Mouse (Mus musculus) midbrain, embryonic 16.5 days (tissue): ENCODE results near the gene Mbtd1. TPM values are rescaled to one million over a fixed set of nuclear protein-coding genes. Genes with fewer than 3 reads are reported as not detected.

Source experiments
- ATAC-seq: fragments of 200-750 bp; cut with Nextera tagmentation; 2 replicates; pipeline ENCODE4 v1.8.0; 2017; ENCODE audit warnings: moderate TSS enrichment
- H3K27ac ChIP-seq: fragments of 300-500 bp; sonication (generic); 2 replicates; pipeline ENCODE4 v1.5.1; 2014; ENCODE audit warnings: mild to moderate bottlenecking, low read length, mixed read lengths
- H3K27me3 ChIP-seq: fragments of 300-500 bp; sonication (generic); 2 replicates; pipeline ENCODE4 v1.6.1; 2014; ENCODE audit warnings: low read depth, low read length, mixed read lengths; ENCODE audit not compliant: control insufficient read depth, insufficient read depth
- H3K36me3 ChIP-seq: fragments of 300-500 bp; sonication (generic); 2 replicates; pipeline ENCODE4 v1.6.1; 2014; ENCODE audit warnings: mild to moderate bottlenecking, low read length, moderate library complexity, mixed read lengths; ENCODE audit not compliant: control insufficient read depth, insufficient read depth
- H3K4me1 ChIP-seq: fragments of 300-500 bp; sonication (generic); 2 replicates; pipeline ENCODE4 v1.6.1; 2014; ENCODE audit warnings: mild to moderate bottlenecking, low read length, mixed read lengths; ENCODE audit not compliant: control insufficient read depth, insufficient read depth
- H3K4me2 ChIP-seq: fragments of 300-500 bp; sonication (generic); 2 replicates; pipeline ENCODE4 v1.6.1; 2014; ENCODE audit warnings: mild to moderate bottlenecking, low read length, mixed read lengths
- H3K4me3 ChIP-seq: fragments of 300-500 bp; sonication (generic); 2 replicates; pipeline ENCODE4 v1.5.1; 2014; ENCODE audit warnings: low read depth, mild to moderate bottlenecking, low read length, moderate library complexity, mixed read lengths
- H3K9ac ChIP-seq: fragments of 300-500 bp; sonication (generic); 2 replicates; pipeline ENCODE4 v1.6.1; 2014; ENCODE audit warnings: low read depth, low read length, mixed read lengths
- H3K9me3 ChIP-seq: fragments of 300-500 bp; sonication (generic); replicated peaks from 2 replicates; pipeline ENCODE4 v1.6.1; 2014; ENCODE audit warnings: mild to moderate bottlenecking, low read length, mixed read lengths; ENCODE audit not compliant: control insufficient read depth, poor library complexity, severe bottlenecking
- WGBS: fragments of 180-500 bp; shearing (Covaris S2); extraction: QIAGEN DNeasy Blood & Tissue Kit; methylation state at CpG from one replicate; pipeline ENCODE4 v1.1.7; 2014; 5-methylcytosine and 5-hydroxymethylcytosine counted together
- polyA plus RNA-seq: library from polyadenylated mRNA; unstranded; fragments of >200 nt; fragmentation: Nextera tagmentation; extraction: Ambion mirVana; gene quantifications from 2 replicates; pipeline ENCODE4 v1.2.1, GENCODE M21; 2015

The Mbtd1 gene
- polyA plus RNA-seq, 1 experiment from 2014 or later, result 19.8 TPM

- peak within 1 kb of the TSS; percentile 82 for H3K27ac ChIP-seq
- H3K4me2 ChIP-seq, result peak within 1 kb of the TSS; percentile 94
- 0 out of 2 replicates have a peak, but pooled peaks have one; percentile 10 for ATAC-seq
- 9% methylated on average over 6 of the region's 6 CpGs for WGBS
- H3K36me3 ChIP-seq, result peaks cover 22% of the 10 kb centered on the region
- H3K27me3 ChIP-seq, result no peaks in the 10 kb centered on the region
- peak within 1 kb of the TSS; percentile 62 for H3K4me3 ChIP-seq
- H3K9ac ChIP-seq, result peak within 1 kb of the TSS; percentile 82
- H3K9me3 ChIP-seq, result no peaks in the 10 kb centered on the region
- peaks cover 14% of the 10 kb centered on the region for H3K4me1 ChIP-seq
Observed at GRCm38 (mm10) chr11:93956159-93956558, 70.5 kb downstream of the Mbtd1 start, which contains the start of gene Nme2. Nme2 (minus strand) TSS chr11:93956259.

DNA sequence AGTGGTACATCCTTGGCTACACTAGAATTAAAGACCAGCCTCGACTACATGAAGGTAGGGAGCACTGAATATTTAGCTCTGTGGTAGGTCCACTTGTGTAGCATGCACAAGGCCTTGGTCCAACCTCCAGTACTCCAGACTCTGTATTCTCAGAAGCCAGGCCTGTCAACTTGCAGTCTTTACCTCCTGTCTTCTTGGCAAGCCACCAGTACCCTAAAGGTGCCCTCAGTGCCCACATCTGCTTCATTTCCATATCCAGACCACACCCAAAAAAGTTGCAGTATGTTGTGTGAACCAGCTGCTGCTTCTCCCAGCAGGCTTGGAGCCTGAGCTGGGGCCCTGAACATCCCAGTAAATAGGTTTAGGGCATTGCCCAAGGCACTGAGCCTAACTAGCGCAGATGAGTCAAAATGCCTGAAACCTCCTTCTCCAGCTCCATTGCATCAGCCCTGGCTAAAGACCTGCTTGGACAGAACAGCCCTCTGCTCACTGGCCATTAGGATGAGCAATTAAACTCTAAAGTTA, 71.4 kb downstream of the Mbtd1 start:
- Histone ChIP-seq H3K27me3 (no peaks in the 10 kb centered on the region), H3K36me3 (peaks cover 26% of the 10 kb centered on the region), H3K9me3 (no peaks in the 10 kb centered on the region), H3K27ac (no peak overlapping the region), H3K4me2 (no peak overlapping the region), H3K4me3 (no peak overlapping the region), H3K4me1 (peaks cover 14% of the 10 kb centered on the region), H3K9ac (no peak overlapping the region)
- ATAC-seq, result no peak
- 86% methylated on average over 2 of the region's 2 CpGs for WGBS

- H3K4me1 ChIP-seq, result peaks cover 14% of the 10 kb centered on the region
- no peaks in the 10 kb centered on the region for H3K27me3 ChIP-seq
- no peak overlapping the region for H3K27ac ChIP-seq
- H3K4me3 ChIP-seq, result no peak overlapping the region
- no peaks in the 10 kb centered on the region for H3K9me3 ChIP-seq
- H3K36me3 ChIP-seq, result peaks cover 32% of the 10 kb centered on the region
- no peak overlapping the region for H3K4me2 ChIP-seq
- no peak for ATAC-seq
- no peak overlapping the region for H3K9ac ChIP-seq
- WGBS, result 86% methylated on average over 4 of the region's 4 CpGs
Observed at GRCm38 (mm10) chr11:93957746-93958145, 72.1 kb downstream of the Mbtd1 start.

DNA sequence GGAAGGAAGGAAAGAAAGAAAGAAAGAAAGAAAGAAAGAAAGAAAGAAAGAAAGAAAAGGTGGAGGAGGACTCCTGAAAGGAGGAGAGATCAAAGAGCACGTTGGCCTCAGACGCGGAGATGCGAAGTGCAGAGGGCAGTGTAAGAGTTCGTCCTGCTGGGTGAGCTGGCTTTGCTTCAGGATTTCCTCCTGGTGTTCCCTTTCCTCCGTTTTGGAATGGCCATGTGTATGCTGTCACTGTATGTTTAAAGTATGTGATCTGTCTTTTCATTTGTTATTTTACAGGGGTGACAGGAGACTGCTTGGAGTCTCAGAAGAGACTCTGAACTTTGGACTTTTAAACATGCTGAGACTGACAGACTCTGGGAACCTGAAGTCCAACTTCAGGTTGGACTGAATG, 75.8 kb downstream of the Mbtd1 start:
- Histone ChIP-seq H3K4me2 (no peak overlapping the region), H3K4me1 (peaks cover 8% of the 10 kb centered on the region), H3K27me3 (no peaks in the 10 kb centered on the region), H3K9me3 (no peaks in the 10 kb centered on the region), H3K9ac (no peak overlapping the region), H3K4me3 (no peak overlapping the region), H3K36me3 (peaks cover 52% of the 10 kb centered on the region), H3K27ac (no peak overlapping the region)
- no peak for ATAC-seq
- WGBS, result 92% methylated on average over 6 of the region's 6 CpGs

DNA sequence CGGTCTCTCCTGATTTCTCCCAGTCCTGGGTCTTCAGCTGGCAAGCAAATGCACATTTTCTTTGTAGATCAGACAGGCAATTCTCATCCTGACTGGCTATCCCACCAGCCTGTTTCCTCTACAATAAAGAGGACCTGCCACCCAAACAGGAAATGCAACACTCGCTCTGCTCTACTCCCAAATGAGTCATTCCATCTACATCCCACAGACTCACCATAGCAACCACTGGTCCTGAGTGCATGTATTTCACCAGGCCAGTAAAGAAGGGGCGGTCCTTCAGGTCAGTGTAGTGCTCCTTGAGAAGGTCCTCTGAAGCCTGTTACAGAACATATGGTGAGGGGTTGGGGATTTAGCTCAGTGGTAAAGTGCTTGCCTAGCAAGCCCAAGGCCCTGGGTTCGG, 77.4 kb downstream of the Mbtd1 start:
- 75% methylated on average over 4 of the region's 4 CpGs for WGBS
- H3K27me3 ChIP-seq, result no peaks in the 10 kb centered on the region
- H3K4me1 ChIP-seq, result peaks cover 15% of the 10 kb centered on the region
- H3K36me3 ChIP-seq, result peaks cover 49% of the 10 kb centered on the region
- H3K9ac ChIP-seq, result no peak overlapping the region
- no peak overlapping the region for H3K4me2 ChIP-seq
- no peak overlapping the region for H3K27ac ChIP-seq
- no peak overlapping the region for H3K4me3 ChIP-seq
- ATAC-seq, result no peak
- H3K9me3 ChIP-seq, result no peaks in the 10 kb centered on the region

DNA sequence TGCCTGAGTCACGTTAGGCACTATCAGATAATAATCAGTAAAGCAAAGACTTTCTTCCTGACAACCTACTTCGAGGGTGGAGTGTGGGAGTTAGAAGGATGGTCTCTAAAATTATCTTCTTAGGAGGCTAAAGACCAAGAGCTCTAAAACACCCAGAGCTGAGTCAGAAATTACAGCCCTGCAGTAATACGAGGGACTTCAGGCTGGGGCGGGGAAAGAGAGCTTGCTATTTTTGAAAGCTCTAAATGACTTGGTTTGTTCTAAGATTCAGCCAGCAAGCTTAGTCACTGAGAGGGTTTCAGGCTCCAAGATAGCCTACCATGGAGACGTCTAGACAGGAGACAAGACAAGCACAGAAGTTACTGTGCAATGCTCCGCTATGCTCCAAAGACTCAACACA, 79.7 kb downstream of the Mbtd1 start:
- no peak overlapping the region for H3K4me2 ChIP-seq
- no peak overlapping the region for H3K9ac ChIP-seq
- peaks cover 36% of the 10 kb centered on the region for H3K36me3 ChIP-seq
- H3K4me3 ChIP-seq, result no peak overlapping the region
- no peak for ATAC-seq
- H3K27me3 ChIP-seq, result no peaks in the 10 kb centered on the region
- peaks cover 19% of the 10 kb centered on the region for H3K4me1 ChIP-seq
- H3K9me3 ChIP-seq, result no peaks in the 10 kb centered on the region
- no peak overlapping the region for H3K27ac ChIP-seq
- WGBS, result 95% methylated on average over 6 of the region's 6 CpGs

DNA sequence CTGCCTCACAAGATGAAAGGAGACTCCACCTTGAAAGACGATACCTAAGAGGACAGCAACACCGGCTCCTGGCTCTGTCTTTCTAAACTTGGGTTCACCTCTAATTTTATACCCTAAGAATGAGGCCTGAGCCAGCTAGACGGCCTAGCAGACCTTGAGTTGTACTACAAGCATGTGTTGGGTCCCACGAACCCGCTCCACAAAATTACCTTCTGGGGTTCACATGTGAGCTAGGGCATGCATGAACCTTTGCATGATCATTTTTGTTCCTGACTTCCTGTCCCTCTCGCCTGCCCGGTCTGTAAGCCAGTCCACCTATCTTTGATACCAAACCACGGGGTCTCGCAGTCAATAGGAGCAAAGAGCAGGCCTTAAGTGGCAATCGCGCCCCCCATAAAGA, 81.7 kb downstream of the Mbtd1 start:
- WGBS, result 5% methylated on average over 11 of the region's 11 CpGs
- peak; percentile 4; the same call in 1 of the 2 replicates for ATAC-seq
- no peaks in the 10 kb centered on the region for H3K9me3 ChIP-seq

GRCm38 (mm10) chr11:93968005-93968847, 82.6 kb downstream of the Mbtd1 start, which contains the start of the genes Gm20390 and Nme1:
Gm20390 (minus strand) TSS chr11:93968293.
Nme1 (minus strand) TSS chr11:93968521.
- Histone ChIP-seq H3K9ac (peak within 1 kb of the TSS; percentile 76), H3K4me3 (peak within 1 kb of the TSS; percentile 72), H3K27ac (peak within 1 kb of the TSS; percentile 82), H3K9me3 (no peaks in the 10 kb centered on the region), H3K4me1 (peaks cover 19% of the 10 kb centered on the region), H3K4me2 (peak within 1 kb of the TSS; percentile 87), H3K27me3 (no peaks in the 10 kb centered on the region), H3K36me3 (peaks cover 16% of the 10 kb centered on the region)
- ATAC-seq, result peak; percentile 93
- under 1% methylated on average over 40 of the region's 40 CpGs for WGBS

More for the DNA sequence above, 81.7 kb downstream of the Mbtd1 start:
- Histone ChIP-seq H3K36me3 (peaks cover 23% of the 10 kb centered on the region), H3K27me3 (no peaks in the 10 kb centered on the region), H3K4me3 (peak overlapping the region; percentile 72), H3K4me2 (peak overlapping the region; percentile 87), H3K27ac (peak overlapping the region; percentile 82), H3K4me1 (peaks cover 19% of the 10 kb centered on the region), H3K9ac (peak overlapping the region; percentile 76)

DNA sequence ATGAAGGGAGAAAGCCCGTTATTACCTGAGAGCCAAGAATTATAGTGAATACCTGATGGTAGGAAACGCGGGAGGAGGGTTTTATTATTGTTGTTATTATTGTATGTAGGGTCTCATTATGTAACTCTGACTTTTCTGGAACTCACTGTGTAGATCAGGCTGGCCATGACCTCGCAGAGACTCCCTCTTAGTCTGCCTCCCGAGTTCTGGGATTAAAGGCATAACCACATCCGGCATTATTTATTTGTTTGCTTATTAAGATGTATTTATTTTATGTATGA, 83.1 kb downstream of the Mbtd1 start:
- Histone ChIP-seq H3K27ac (peak overlapping the region; percentile 79), H3K27me3 (no peaks in the 10 kb centered on the region), H3K9ac (peak overlapping the region; percentile 50; the same call in 1 of the 2 replicates), H3K36me3 (peaks cover 13% of the 10 kb centered on the region), H3K4me3 (peak overlapping the region; percentile 72), H3K4me1 (peaks cover 19% of the 10 kb centered on the region), H3K9me3 (no peaks in the 10 kb centered on the region), H3K4me2 (peak overlapping the region; percentile 43)
- ATAC-seq, result peak; percentile 16; the same call in 1 of the 2 replicates
- WGBS, result 49% methylated on average over 6 of the region's 6 CpGs
